Mouse (Mus musculus): ENCODE measurements at regions not wholly inside any gene's neighbourhood (a gene's known extent, or its start where the extent isn't known, plus 50 kb on each side); places are given as distances from the start of the nearest gene placed in this dataset.

DNA sequence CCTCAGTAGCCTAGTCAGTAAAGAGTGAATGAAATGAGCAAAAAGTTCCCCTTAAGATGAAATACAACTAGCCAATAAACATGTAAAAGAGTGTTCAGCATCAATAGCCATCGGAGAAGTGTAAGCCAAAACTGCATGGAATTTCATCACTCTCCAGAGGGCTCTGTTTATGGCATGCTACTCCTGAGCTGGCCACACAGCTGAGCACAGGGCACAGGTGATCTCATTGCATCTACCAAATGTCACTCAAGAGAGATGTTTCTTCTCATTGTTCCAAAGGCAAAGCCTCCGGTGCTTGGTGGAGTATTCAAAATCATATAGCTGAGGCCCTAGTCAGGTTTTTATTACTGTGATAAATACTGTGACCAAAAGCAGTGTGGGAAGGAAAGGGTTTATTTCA is 895.1 kb downstream of the Tmem114 start:
- ATAC-seq (replicated peaks): no peak
- H3K9ac ChIP-seq (replicated peaks): no peak overlapping the region
- H3K27ac ChIP-seq (replicated peaks): no peak overlapping the region
- H3K4me2 ChIP-seq (replicated peaks): no peak overlapping the region
- no peaks in the 10 kb centered on the region for H3K9me3 ChIP-seq
- H3K4me3 ChIP-seq: no peak overlapping the region
- no peaks in the 10 kb centered on the region for H3K27me3 ChIP-seq
- H3K4me1 ChIP-seq: peaks cover 17% of the 10 kb centered on the region
- 92% methylated on average over 2 of the region's 2 CpGs for WGBS
- H3K36me3 ChIP-seq: no peaks in the 10 kb centered on the region

DNA sequence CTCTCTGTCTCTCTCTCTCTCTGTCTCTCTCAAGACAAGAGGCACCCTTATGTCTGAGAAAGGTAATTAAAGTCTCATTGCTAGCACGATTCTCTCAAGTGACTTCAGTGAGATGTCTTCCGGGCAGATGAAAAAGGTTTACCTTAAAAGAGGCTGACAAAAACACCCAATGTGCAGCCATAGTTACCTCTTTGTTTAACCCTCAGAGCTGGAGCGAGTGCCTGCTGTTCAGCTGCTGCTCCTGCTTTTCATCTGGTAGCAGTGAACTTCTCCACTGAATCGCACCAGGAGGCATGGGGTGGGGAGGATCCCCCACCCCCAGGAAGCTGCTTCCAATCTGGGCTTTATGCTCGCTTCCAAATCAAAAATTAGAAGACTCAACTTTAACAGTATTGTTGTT is 896.0 kb downstream of the Tmem114 start:
- no peak overlapping the region for H3K9ac ChIP-seq (replicated peaks)
- H3K9me3 ChIP-seq: no peaks in the 10 kb centered on the region
- no peaks in the 10 kb centered on the region for H3K36me3 ChIP-seq
- H3K4me2 ChIP-seq (replicated peaks): peak overlapping the region; percentile 21; the same call in 1 of the 2 replicates
- no peak overlapping the region for H3K4me3 ChIP-seq
- H3K27ac ChIP-seq (replicated peaks): peak overlapping the region; percentile 41
- WGBS: 9% methylated on average over 5 of the region's 5 CpGs
- peaks cover 17% of the 10 kb centered on the region for H3K4me1 ChIP-seq
- ATAC-seq (replicated peaks): peak; percentile 68
- no peaks in the 10 kb centered on the region for H3K27me3 ChIP-seq

DNA sequence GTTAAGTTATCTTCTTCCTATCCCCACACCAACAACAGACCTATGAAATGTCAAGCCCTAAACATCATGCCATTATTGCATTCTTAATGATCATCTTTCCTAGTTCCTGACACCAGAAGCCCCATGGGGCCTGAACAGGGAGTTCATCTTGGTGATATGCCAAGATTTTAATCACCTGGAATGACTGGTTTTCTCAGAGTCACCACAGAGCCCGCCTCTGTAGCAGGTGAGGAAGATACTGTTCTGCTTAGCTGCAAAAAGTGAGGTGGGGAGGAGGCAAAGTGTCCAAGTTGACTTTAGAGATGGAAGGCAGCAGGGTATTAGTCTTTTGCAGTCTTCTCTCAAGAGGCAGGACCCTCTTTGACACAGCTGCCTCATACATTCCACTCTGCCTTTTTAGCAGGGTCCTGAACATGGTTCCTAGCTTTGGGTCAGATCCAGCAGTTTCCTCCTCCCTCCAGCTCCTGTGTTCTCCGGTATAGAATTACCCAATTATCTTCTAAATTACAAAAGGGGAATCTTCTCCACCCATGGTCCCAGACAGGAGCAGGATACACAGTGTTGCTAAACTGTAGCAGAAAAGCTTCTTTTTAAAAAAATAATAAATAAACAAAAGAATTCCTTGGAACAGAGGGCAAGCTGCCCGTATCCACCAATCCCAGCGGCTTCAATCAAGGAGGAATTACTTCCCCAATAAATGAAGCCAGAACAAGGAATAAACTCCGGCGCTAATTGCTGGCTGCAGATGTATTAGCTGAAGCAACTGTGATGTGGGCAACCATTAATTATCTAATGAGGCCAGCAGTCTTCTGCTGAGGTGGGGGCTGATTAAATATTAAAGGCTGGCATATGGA is 896.8 kb downstream of the Tmem114 start:
- WGBS: 17% methylated on average over 6 of the region's 6 CpGs
- Histone ChIP-seq H3K9ac (replicated peaks) (no peak overlapping the region), H3K27me3 (no peaks in the 10 kb centered on the region), H3K27ac (replicated peaks) (peak overlapping the region; percentile 41), H3K4me2 (replicated peaks) (peak overlapping the region; percentile 21; the same call in 1 of the 2 replicates), H3K36me3 (no peaks in the 10 kb centered on the region), H3K4me3 (no peak overlapping the region), H3K4me1 (peaks cover 17% of the 10 kb centered on the region), H3K9me3 (no peaks in the 10 kb centered on the region)
- ATAC-seq (replicated peaks): peak; percentile 91

DNA sequence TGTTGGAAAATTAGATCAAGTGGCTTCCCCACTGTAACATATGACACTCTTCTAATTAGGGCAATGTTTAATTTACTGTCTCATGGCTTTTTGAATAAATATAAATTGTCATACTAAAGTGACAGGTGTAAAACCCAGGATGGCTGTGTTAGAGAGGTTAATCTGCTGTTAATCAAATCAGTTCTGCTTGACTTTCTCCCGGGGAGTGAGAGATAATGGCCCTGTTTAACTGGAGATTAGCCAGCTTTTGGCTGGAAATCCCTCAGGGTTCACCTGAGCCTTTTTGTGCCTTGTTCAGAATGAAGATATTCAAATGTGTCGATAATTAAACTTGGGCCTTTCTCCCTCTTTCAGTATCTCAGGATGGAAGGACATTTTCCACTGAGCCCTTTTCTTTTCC is 906.2 kb downstream of the Tmem114 start:
- no peak overlapping the region for H3K27ac ChIP-seq (replicated peaks)
- no peak overlapping the region for H3K4me2 ChIP-seq (replicated peaks)
- H3K27me3 ChIP-seq: no peaks in the 10 kb centered on the region
- no peaks in the 10 kb centered on the region for H3K9me3 ChIP-seq
- H3K9ac ChIP-seq (replicated peaks): no peak overlapping the region
- WGBS: 24% methylated on average over 2 of the region's 2 CpGs
- H3K36me3 ChIP-seq: no peaks in the 10 kb centered on the region
- ATAC-seq (replicated peaks): no peak
- no peak overlapping the region for H3K4me3 ChIP-seq
- no peaks in the 10 kb centered on the region for H3K4me1 ChIP-seq

Measured in forebrain, embryonic 15.5 days (tissue).